Mouse (Mus musculus) limb, embryonic 15.5 days (tissue): ENCODE results near the gene Ldlrad3. TPM values are rescaled to one million over a fixed set of nuclear protein-coding genes. Genes with fewer than 3 reads are reported as not detected.

Source experiments
- ATAC-seq: fragments of 200-750 bp; cut with Nextera tagmentation; 2 replicates; pipeline ENCODE4 v1.8.0; 2017; ENCODE audit warnings: low read depth, moderate TSS enrichment; ENCODE audit not compliant: insufficient number of reproducible peaks, low FRiP score, low TSS enrichment
- H3K27ac ChIP-seq: fragments of 300-500 bp; sonication (generic); 2 replicates; pipeline ENCODE4 v1.5.1; 2015; ENCODE audit warnings: moderate library complexity, mild to moderate bottlenecking, inconsistent platforms
- H3K27me3 ChIP-seq: fragments of 300-500 bp; sonication (generic); 2 replicates; pipeline ENCODE4 v1.6.1; 2015; ENCODE audit warnings: inconsistent platforms
- H3K36me3 ChIP-seq: fragments of 300-500 bp; sonication (generic); 2 replicates; pipeline ENCODE4 v1.6.1; 2015; ENCODE audit warnings: inconsistent platforms
- H3K4me1 ChIP-seq: fragments of 300-500 bp; sonication (generic); 2 replicates; pipeline ENCODE4 v1.6.1; 2015; ENCODE audit warnings: inconsistent platforms
- H3K4me2 ChIP-seq: fragments of 300-500 bp; sonication (generic); 2 replicates; pipeline ENCODE4 v1.6.1; 2015; ENCODE audit warnings: mild to moderate bottlenecking, inconsistent platforms
- H3K4me3 ChIP-seq: fragments of 300-500 bp; sonication (generic); 2 replicates; pipeline ENCODE4 v1.5.1; 2015; ENCODE audit warnings: mild to moderate bottlenecking, inconsistent platforms
- H3K9ac ChIP-seq: fragments of 300-500 bp; sonication (generic); 2 replicates; pipeline ENCODE4 v1.6.1; 2015; ENCODE audit warnings: inconsistent platforms
- H3K9me3 ChIP-seq: fragments of 300-500 bp; sonication (generic); 2 replicates; pipeline ENCODE4 v1.6.1; 2016; ENCODE audit warnings: inconsistent platforms
- WGBS: fragments of 180-500 bp; shearing (Covaris S2); methylation state at CpG from one replicate; pipeline ENCODE4 v1.1.7; 2015; 5-methylcytosine and 5-hydroxymethylcytosine counted together
- polyA plus RNA-seq: library from polyadenylated mRNA; unstranded; fragments of >200 nt; fragmentation: Nextera tagmentation; extraction: Ambion mirVana; gene quantifications from 2 replicates; pipeline ENCODE4 v1.2.1, GENCODE M21; 2015

Ldlrad3 gene
- polyA plus RNA-seq, 1 experiment from 2014 or later, result 55.1 TPM

GRCm38 (mm10) chr2:102137922-102138321, 48.3 kb downstream of the Ldlrad3 start:
- Histone ChIP-seq H3K36me3 (no peaks in the 10 kb centered on the region), H3K9me3 (no peaks in the 10 kb centered on the region), H3K4me3 (no peak overlapping the region), H3K4me1 (peaks cover 84% of the 10 kb centered on the region), H3K4me2 (peak overlapping the region; percentile 13; the same call in 1 of the 2 replicates), H3K27me3 (no peaks in the 10 kb centered on the region), H3K9ac (no peak overlapping the region), H3K27ac (peak overlapping the region; percentile 70)
- no peak for ATAC-seq
- 21% methylated on average over 6 of the region's 6 CpGs for WGBS

- no peak for ATAC-seq
- 64% methylated on average over 3 of the region's 3 CpGs for WGBS
- Histone ChIP-seq H3K36me3 (no peaks in the 10 kb centered on the region), H3K9ac (no peak overlapping the region), H3K4me1 (peaks cover 87% of the 10 kb centered on the region), H3K4me2 (no peak overlapping the region), H3K9me3 (no peaks in the 10 kb centered on the region), H3K4me3 (no peak overlapping the region), H3K27me3 (no peaks in the 10 kb centered on the region), H3K27ac (no peak overlapping the region)
These were observed 50.0 kb downstream of the Ldlrad3 start for GRCm38 (mm10) chr2:102136184-102136583.

GRCm38 (mm10) chr2:102134510-102135262, 51.5 kb downstream of the Ldlrad3 start:
- H3K4me1 ChIP-seq, result peaks cover 87% of the 10 kb centered on the region
- 0 out of 2 replicates have a peak overlapping the region, but pooled peaks have one; percentile 43 for H3K27ac ChIP-seq
- no peaks in the 10 kb centered on the region for H3K36me3 ChIP-seq
- WGBS, result 61% methylated on average over 9 of the region's 9 CpGs
- no peak for ATAC-seq
- H3K9me3 ChIP-seq, result no peaks in the 10 kb centered on the region
- no peaks in the 10 kb centered on the region for H3K27me3 ChIP-seq
- H3K4me2 ChIP-seq, result no peak overlapping the region
- H3K4me3 ChIP-seq, result no peak overlapping the region
- no peak overlapping the region for H3K9ac ChIP-seq

GRCm38 (mm10) chr2:102132945-102133558, 53.1 kb downstream of the Ldlrad3 start:
- Histone ChIP-seq H3K4me1 (peaks cover 87% of the 10 kb centered on the region), H3K4me3 (no peak overlapping the region), H3K27ac (peak overlapping the region; percentile 65), H3K9ac (no peak overlapping the region), H3K4me2 (no peak overlapping the region), H3K9me3 (no peaks in the 10 kb centered on the region), H3K36me3 (no peaks in the 10 kb centered on the region), H3K27me3 (no peaks in the 10 kb centered on the region)
- WGBS, result 34% methylated on average over 10 of the region's 10 CpGs
- ATAC-seq, result no peak

- ATAC-seq, result peak; percentile 71
- H3K27ac ChIP-seq, result peak overlapping the region; percentile 60
These were observed 55.9 kb downstream of the Ldlrad3 start for GRCm38 (mm10) chr2:102130198-102130845.

GRCm38 (mm10) chr2:102129235-102129634, 57.0 kb downstream of the Ldlrad3 start:
- no peaks in the 10 kb centered on the region for H3K36me3 ChIP-seq
- H3K9me3 ChIP-seq, result no peaks in the 10 kb centered on the region
- no peak overlapping the region for H3K4me3 ChIP-seq
- H3K27me3 ChIP-seq, result no peaks in the 10 kb centered on the region
- H3K4me1 ChIP-seq, result peaks cover 74% of the 10 kb centered on the region
- no peak overlapping the region for H3K9ac ChIP-seq
- no peak overlapping the region for H3K4me2 ChIP-seq
- WGBS, result 65% methylated on average over 4 of the region's 4 CpGs
- ATAC-seq, result no peak
- H3K27ac ChIP-seq, result peak overlapping the region; percentile 60

More at GRCm38 (mm10) chr2:102130198-102130845, 55.9 kb downstream of the Ldlrad3 start:
- peaks cover 80% of the 10 kb centered on the region for H3K4me1 ChIP-seq
- no peaks in the 10 kb centered on the region for H3K9me3 ChIP-seq
- WGBS, result 48% methylated on average over 8 of the region's 8 CpGs
- H3K4me2 ChIP-seq, result no peak overlapping the region
- H3K27me3 ChIP-seq, result no peaks in the 10 kb centered on the region
- no peak overlapping the region for H3K4me3 ChIP-seq
- no peak overlapping the region for H3K9ac ChIP-seq
- H3K36me3 ChIP-seq, result no peaks in the 10 kb centered on the region

GRCm38 (mm10) chr2:102128500-102129030, 57.6 kb downstream of the Ldlrad3 start:
- H3K36me3 ChIP-seq, result no peaks in the 10 kb centered on the region
- no peak for ATAC-seq
- no peak overlapping the region for H3K4me3 ChIP-seq
- no peaks in the 10 kb centered on the region for H3K27me3 ChIP-seq
- H3K9ac ChIP-seq, result no peak overlapping the region
- H3K9me3 ChIP-seq, result no peaks in the 10 kb centered on the region
- H3K4me1 ChIP-seq, result peaks cover 72% of the 10 kb centered on the region
- 44% methylated on average over 14 of the region's 14 CpGs for WGBS
- H3K27ac ChIP-seq, result peak overlapping the region; percentile 60
- H3K4me2 ChIP-seq, result no peak overlapping the region

GRCm38 (mm10) chr2:102127791-102128387, 58.3 kb downstream of the Ldlrad3 start:
- H3K4me1 ChIP-seq, result peaks cover 68% of the 10 kb centered on the region
- H3K9ac ChIP-seq, result no peak overlapping the region
- no peaks in the 10 kb centered on the region for H3K27me3 ChIP-seq
- no peak overlapping the region for H3K4me3 ChIP-seq
- 78% methylated on average over 8 of the region's 8 CpGs for WGBS
- H3K27ac ChIP-seq, result peak overlapping the region; percentile 58
- no peak for ATAC-seq
- no peaks in the 10 kb centered on the region for H3K9me3 ChIP-seq
- no peaks in the 10 kb centered on the region for H3K36me3 ChIP-seq
- H3K4me2 ChIP-seq, result no peak overlapping the region

GRCm38 (mm10) chr2:102127221-102127620, 59.0 kb downstream of the Ldlrad3 start:
- no peaks in the 10 kb centered on the region for H3K27me3 ChIP-seq
- 45% methylated on average over 9 of the region's 9 CpGs for WGBS
- H3K4me3 ChIP-seq, result no peak overlapping the region
- no peak overlapping the region for H3K4me2 ChIP-seq
- no peaks in the 10 kb centered on the region for H3K9me3 ChIP-seq
- no peak overlapping the region for H3K9ac ChIP-seq
- H3K36me3 ChIP-seq, result no peaks in the 10 kb centered on the region
- ATAC-seq, result no peak
- peaks cover 64% of the 10 kb centered on the region for H3K4me1 ChIP-seq
- no peak overlapping the region for H3K27ac ChIP-seq

DNA sequence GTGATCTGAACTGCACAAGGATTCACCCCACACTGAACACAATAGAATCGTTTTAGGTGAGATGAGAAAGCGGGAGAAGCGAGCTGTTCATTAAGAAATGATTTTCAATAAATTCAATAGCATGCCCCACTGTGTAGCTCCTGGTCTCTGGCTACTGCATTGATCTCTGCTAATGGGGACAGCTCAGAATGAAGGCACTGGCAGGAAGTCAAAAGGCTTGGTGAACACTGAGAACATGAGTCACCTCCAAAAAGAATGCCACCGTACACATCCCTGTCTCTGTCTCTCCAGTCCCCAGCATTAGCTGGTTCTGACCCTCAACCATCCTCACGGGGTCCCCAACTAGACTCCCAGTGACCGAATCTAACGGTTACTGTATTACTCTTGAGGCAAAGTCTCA, 60.1 kb downstream of the Ldlrad3 start:
- no peak for ATAC-seq
- Histone ChIP-seq H3K27me3 (no peaks in the 10 kb centered on the region), H3K9ac (no peak overlapping the region), H3K27ac (peak overlapping the region; percentile 27; the same call in 1 of the 2 replicates), H3K4me1 (peaks cover 60% of the 10 kb centered on the region), H3K36me3 (no peaks in the 10 kb centered on the region), H3K4me3 (no peak overlapping the region), H3K9me3 (no peaks in the 10 kb centered on the region), H3K4me2 (no peak overlapping the region)
- 76% methylated on average over 7 of the region's 7 CpGs for WGBS

- no peak overlapping the region for H3K9ac ChIP-seq
- no peaks in the 10 kb centered on the region for H3K9me3 ChIP-seq
- no peak overlapping the region for H3K4me2 ChIP-seq
- H3K4me3 ChIP-seq, result no peak overlapping the region
- H3K27me3 ChIP-seq, result no peaks in the 10 kb centered on the region
- H3K4me1 ChIP-seq, result peaks cover 55% of the 10 kb centered on the region
- H3K36me3 ChIP-seq, result no peaks in the 10 kb centered on the region
- ATAC-seq, result no peak
- no peak overlapping the region for H3K27ac ChIP-seq
- WGBS, result 60% methylated on average over 4 of the region's 4 CpGs
These were observed 61.1 kb downstream of the Ldlrad3 start for GRCm38 (mm10) chr2:102125042-102125441.
